Mouse (Mus musculus): Measurements from ENCODE around the gene Kiss1r.
"Not testable (repeated sequence)": the region's sequence is repeated elsewhere in the genome, so short reads cannot be mapped to it uniquely, and the experiment has no call there.

Gene Kiss1r

GRCm38 (mm10) chr10:79916808-79917531 is at the start of gene Kiss1r:
Kiss1r (plus strand) TSS chr10:79916971.
- DNase-seq, result peak; percentile 91

DNA sequence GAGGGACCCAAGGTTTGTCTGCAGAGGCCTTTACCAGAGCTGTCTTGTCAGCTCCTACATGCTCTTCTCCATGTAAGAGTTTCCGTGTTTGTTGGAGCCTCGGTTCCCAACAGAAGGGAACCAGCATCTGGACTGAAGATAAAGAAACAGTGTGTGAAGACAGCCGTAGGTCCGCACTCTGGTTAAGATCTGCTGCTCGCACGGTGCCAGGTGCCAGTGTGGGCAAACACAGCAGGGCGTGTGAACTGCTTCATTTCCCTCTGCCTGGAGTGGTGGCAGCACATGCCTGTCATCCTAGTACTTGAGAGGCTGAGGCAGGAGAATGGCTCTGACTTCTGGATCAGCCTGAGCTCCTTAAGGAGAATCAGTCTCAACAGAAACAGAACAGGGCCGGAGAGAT is 44.9 kb upstream of the Kiss1r start:
- DNase-seq, result no peak

GRCm38 (mm10) chr10:79872862-79873261 is 43.9 kb upstream of the Kiss1r start:
- no peak for DNase-seq

- no peak for DNase-seq
These were observed 43.5 kb upstream of the Kiss1r start for GRCm38 (mm10) chr10:79873313-79873712.

- DNase-seq, result no peak
These were observed 43.0 kb upstream of the Kiss1r start for GRCm38 (mm10) chr10:79873715-79874289.

DNA sequence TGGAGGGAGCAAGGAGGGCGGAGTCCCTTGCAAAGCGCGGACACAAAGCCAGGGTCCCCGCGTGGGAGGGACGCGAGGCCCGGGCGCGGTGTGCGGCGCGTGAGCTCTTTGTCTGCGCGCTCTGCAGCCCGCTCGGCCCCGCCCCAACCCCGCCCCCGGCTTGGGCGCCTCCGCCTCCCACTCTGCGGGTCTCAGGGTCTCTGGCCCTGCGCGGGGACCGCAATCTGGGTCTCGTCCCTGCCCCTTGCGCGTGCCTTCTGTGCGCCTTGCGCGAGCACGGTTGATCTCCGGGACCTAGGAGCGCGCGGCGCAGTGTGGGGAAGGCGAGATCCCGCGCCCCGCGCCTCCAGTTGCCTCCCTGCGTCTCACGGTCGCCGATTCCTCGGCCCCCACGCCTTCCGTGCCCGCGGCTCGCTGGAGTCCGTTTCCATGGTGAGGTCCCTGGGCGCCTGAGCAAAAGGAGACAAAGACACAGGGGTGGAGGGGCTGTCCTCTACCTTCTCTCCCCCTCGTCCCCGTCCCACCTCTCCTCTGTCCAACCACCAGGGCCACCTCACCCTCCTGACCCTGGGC is 42.4 kb upstream of the Kiss1r start, which contains the start of the genes Prtn3 and Plppr3:
Prtn3 (plus strand) TSS at position 187 of the 573 bp plus-strand sequence.
Plppr3 (minus strand) TSS at position 345 of the 573 bp plus-strand sequence.
- DNase-seq, result peak; percentile 20

DNA sequence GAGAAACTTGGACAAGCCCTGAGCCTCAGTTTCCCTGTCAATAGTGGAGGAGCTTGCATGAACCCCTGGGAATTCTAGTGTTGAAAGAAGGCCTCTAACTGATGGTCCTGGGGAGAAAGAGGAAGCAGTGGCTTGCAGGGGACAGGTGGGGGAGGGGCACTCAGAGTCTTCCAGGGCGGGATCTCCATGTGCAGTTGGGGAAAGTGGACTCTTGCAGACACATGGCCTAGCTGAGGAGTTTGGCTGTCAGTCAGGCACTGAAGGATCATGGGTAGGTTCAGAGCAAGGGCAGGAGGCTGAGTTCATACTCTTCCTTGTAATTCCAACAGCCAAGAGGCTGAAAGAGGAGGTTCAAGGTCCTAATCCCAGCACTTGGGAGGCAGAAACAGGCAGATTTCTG is 39.6 kb upstream of the Kiss1r start:
- DNase-seq, result no peak

DNA sequence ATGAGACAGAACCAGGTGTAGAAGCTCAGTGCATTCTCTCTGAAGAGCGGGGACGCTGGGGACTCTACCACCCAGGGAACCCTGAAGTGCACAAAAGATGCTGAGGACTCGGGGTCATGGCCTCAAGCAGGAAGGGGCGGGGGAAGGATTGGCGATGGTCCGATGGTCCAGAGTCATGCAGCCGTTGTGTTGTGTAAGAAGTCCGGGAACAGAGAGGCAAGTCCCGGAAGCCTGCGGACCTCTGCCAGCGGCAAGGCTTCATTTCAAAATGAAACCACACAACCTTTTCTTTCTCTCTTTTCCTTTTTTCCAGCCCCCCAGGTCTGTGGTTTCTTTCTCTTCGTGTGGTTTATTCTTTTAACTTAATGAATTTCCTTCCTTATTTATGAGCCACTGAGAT is 39.0 kb upstream of the Kiss1r start:
- DNase-seq, result no peak

- DNase-seq, result no peak
These were observed 37.2 kb upstream of the Kiss1r start for GRCm38 (mm10) chr10:79879527-79879926.

DNA sequence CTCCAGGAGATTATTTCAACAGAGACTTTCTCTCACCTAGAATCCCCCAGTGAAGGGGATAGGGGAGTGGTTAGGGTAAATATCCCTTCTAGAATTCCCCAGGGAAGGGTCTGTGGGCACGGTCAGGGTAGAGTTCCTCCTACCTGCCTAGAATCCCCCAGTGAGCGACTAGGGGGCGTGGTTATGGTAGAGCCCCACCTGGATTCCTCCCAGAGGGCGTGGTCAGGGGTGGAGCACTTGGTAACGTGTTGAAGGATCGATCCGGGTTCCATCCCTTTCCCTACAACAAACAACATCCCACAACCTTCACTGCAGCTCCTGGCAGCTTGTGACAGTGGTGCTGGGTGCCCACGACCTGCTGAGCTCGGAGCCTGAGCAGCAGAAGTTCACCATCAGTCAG is 36.0 kb upstream of the Kiss1r start:
- DNase-seq, result no peak

GRCm38 (mm10) chr10:79881981-79882380 is 34.8 kb upstream of the Kiss1r start:
- DNase-seq, result no peak

DNA sequence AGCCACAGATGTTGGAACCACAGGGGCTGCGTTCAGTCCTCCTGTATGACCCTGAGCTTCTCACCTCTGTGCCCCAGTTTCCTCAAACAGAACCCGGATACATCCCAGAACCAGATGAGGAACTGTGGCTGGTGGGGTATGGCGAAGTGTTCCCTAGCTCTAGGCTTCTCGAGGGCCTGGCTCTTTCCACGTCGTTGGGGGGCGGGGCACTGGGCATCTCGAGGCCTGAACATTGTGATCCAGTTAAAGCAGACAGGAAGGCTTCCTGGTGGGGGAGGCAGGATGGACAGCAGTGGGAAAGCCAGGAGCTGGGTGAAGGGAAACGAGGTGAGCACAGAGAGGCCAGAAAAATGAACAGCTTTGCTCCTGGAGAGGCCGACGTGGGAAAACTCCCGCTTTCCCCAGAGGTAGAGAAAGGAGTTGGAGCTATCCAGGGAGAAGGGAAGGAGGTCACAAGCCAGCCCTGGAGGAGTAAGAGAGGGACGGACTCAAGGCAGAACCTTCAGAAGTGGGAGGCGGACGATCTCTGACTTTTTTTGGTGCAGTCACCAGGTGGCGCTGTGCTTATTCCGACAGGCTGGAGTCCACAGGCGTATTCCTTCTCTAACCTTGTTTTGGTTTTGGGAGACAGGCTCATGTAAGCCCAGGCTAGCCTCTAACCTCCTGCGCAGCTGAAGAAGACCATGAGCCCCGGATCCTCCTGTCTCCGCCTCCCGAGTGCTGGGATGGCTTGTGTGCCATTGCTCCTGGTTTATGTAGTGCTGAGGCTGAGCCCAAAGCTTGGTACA is 33.3 kb upstream of the Kiss1r start:
- DNase-seq, result peak; percentile 75

DNA sequence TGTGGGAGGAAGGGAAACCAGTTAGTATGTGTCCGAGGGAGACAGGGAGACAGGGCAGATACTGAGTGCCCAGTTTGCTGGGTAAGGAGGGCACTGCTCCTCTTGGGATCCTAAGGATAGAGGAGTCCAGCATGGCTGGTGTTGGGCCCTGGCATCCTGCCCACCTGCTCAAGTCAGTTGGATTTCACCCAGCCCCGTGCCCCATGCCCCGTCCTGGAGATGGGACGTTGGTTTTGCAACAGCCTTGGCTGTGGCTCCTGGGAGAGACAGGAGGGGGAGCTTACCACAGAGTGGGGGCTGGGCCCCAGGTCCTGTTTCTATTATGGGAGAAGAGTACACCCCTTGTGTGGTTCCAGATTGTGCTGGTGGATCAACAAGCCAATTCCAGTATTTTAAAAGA is 32.3 kb upstream of the Kiss1r start:
- no peak for DNase-seq

DNA sequence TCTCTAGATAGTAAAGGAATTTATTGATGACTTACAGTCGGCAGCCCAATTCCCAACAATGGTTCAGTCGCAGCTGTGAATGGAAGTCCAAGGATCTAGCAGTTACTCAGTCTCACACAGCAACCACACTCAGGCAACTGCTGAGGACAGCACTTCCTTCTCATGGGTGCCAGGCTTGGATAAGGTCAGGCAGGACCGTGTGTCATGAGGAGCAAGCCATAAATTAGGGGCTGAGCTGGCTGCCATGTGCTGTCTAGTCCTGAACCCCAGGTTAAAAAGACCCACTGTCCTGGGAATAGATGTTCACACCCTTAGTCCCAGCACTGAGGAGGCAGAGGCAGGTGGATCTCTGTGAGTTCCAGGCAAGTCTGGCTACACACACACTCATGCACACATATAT is 31.8 kb upstream of the Kiss1r start:
- not testable (repeated sequence) for DNase-seq

DNA sequence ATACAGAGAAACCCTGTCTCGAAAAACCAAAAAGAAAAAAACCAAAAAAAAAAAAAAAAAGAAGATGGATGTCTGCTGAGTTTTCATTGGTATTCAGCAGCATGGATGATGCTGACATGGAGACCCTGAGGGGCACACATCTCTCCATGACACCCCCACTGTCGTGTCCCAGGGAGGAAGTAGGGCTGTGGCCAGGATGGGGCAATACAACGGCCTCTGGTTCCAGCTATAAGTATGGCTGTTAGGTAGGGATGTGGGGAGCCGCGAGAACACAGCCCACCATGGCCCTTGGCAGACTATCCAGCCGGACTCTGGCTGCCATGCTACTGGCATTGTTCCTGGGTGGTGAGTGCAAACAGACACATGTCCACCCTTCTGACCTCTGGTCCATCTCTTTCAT is 30.7 kb upstream of the Kiss1r start, which contains the start of gene Elane:
Elane (plus strand) TSS at position 194 of the 400 bp plus-strand sequence.
- no peak for DNase-seq

- DNase-seq, result no peak
These were observed 30.2 kb upstream of the Kiss1r start for GRCm38 (mm10) chr10:79886611-79887010.

GRCm38 (mm10) chr10:79889386-79889785 is 27.4 kb upstream of the Kiss1r start:
- no peak for DNase-seq

GRCm38 (mm10) chr10:79890670-79891069 is 26.1 kb upstream of the Kiss1r start, which contains the start of gene Cfd:
Cfd (plus strand) TSS chr10:79890853.
- DNase-seq, result no peak

- peak; percentile 89 for DNase-seq
These were observed 24.2 kb upstream of the Kiss1r start for GRCm38 (mm10) chr10:79892451-79893118.

- no peak for DNase-seq
These were observed 20.5 kb upstream of the Kiss1r start for GRCm38 (mm10) chr10:79896306-79896705.

- DNase-seq, result no peak
These were observed 20.0 kb upstream of the Kiss1r start for GRCm38 (mm10) chr10:79896814-79897213.
